Mouse (Mus musculus): ENCODE measurements around the gene Lpp.

Gene Lpp

DNA sequence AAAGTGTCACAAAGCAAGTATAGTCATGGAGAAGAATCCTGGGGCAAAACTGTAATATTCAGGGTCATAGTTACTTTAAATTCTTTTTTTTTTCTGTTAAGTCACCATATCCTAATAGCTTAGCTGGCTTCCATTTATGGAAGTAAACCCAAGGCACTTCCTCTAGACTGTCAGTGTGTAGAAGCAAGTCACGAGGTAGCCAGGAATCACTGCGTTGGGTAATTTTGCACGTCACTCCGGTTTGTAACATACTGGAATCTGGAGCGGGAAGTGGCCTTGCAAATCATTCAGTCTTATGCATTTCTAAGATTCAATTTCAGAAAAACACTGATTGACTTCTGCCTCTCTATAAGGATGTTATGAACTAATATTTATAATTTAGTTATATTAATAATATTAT lies 232.3 kb downstream of the Lpp start:
- no peak for DNase-seq (ENCODE audit: low read depth)

DNA sequence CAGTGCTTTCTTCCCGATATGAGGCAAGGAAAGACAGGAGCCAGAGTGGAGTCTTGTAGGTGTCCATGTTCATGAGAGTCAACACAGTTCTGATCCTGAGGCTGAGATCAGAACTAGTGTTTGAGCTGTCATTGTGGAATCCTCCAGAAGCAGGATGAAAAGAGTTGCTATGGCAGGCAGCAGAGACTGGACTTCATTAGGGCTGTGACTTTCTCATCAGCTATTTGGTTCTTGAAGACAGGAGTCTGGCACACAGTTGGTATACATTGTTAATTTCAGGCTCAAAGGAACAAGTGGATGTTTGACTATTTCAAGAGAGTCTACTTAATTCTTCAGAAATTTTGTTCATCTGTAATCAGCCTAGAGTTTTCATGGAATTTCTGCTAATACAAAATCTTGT lies 235.5 kb downstream of the Lpp start:
- no peak for DNase-seq (ENCODE audit: low read depth)

DNA sequence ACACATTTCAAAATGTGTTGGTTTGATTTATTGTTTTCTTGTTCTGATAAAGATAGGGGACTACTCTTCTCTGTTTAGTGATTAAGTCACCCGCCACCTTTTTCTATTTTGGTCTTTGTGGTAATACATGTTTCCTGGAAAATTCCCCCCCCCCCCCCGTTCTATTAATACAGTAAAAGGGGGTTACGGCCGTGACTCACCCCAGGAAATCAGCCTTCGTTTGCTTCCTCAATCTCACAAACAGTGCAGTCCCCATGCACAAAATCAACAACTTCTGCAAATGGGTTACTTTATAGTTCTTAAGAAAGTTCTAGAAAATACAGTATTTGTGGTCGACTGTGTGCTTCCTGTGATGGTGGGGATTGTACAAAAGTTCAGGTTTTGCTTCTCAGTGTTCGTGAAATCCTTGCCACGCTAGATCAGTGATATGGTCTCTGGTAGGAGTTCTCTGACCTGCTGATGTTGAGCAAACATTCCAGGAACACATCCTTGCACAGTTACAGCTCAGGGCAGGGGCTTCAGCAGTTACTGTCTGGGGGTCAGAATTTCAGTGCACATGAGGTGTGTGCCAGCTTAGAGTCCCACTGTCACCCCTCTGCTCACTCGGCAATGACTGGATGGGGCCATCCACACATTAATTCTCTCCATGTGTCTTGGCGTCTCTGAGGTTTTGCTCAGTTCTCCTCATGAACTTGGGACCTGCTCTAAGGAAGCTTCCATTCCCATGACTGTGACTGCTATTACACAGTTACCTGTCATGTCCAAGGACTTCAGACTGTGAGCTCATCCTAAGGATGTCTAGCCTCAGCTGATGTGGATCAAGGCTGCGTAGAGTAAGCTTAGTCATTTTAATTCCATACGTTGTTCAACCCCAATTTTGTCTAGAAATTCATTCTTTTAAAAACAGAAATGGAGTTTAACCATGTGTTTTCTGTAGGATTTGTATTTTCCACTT lies 236.2 kb downstream of the Lpp start:
- DNase-seq (ENCODE audit: low read depth) = no peak

DNA sequence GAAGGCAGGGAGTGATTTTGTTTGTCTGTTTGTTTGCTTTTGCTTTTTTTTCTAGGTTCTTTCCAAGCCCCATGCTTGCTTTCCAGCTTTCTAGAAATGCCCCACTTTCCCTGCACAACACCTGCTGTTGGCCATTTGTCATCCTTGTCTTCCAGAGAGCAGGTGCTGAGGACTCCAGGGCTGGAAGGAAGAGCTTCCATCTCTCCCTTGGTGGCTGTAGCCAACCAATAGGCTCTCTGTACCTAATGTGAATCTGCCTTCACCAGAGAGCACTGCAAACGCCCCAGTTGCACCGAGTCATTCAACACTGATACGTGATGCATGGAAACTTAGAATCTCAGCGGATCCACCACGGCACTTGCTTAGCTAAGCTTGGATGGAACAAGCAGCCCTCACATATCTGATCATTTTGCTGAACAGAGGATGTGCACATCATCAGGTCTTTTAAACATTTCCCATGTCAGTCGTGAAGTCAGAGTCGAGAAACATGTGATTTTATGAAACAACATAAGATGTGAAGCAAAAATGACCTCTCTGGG lies 242.1 kb downstream of the Lpp start:
- no peak for DNase-seq (ENCODE audit: low read depth)

DNA sequence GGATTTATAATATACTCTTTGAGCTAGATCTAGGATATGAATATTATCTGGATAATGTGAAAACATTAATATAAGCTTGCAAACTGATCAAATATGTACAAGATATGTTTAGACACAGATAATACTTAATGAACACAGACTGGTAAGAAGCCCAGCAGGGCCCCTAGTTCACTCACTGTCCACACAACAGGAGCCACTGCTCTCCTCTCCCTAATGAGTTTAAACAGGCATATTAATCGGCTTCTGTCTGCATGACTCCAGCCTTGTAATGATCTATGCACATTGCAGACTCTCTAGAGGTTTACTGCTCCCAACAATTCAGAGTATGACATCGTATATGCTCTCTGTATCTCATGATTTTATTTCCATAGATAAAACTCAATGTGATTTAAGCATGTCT lies 243.6 kb downstream of the Lpp start:
- DNase-seq (ENCODE audit: low read depth) = no peak

DNA sequence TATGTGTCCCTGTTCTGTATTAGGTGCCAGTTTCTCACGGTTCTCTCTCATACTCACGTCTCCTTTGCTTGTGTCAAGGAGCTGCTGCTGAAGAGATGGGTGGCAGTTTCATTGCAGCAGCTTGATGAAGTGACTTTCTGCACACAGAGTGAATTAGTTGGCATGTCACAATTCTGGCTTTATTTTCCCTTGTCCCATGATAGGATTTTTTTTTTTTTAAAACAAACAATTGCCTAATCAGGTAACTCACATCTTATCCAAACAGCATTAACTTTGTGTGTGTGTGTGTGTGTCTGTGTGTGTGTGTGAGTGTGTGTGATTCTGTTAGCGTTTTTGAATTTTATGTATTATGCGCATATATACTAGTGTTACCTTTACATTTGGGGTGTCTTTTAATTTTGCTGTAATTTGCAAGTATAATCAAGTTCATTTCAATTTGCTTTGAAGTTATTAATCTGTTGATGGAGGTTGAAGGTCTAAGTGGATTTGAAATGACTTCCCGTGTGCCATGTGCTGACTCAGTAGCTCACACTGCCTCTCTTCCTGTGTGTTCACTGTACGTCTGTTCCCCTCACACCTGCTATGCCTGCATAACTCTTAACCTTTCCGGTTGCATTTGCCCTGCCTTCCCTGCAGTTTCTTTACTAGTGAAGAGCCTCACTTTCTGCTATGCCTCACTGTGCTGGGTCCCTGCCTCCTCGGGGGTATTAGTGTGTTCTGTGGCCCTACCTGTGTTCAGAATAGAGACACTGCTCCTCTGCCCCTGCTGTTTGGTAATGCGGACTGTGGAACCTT lies 247.9 kb downstream of the Lpp start:
- DNase-seq (ENCODE audit: low read depth) = no peak

DNA sequence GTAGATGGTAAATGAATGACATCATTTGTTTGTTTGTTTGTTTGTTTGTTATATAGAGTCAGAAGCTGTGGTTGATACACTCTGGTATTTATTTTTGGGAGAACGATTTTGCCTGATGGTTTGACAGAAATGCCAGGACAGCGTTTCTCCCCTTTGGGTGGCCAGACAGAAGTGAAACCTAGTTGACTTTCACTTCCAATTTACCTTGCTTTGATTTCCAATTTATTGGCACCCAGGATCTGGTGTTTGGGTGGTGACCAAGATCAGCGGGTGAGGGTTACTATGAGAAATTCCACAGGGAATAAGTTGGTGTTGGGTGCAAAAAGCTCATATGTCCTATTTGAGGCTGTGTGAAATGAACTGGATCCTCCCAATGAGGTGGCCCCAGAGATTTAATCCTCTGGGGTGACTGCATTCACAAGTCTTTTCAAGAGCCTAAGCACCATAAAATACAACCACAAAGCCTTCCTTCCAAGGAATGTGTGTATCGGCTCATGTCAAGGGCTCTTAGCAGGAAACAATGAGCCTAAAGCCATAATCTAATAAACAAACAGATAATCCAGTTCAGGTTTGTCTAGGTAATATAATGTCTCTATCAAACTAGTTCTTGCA lies 249.8 kb downstream of the Lpp start:
- DNase-seq (ENCODE audit: low read depth) = no peak

DNA sequence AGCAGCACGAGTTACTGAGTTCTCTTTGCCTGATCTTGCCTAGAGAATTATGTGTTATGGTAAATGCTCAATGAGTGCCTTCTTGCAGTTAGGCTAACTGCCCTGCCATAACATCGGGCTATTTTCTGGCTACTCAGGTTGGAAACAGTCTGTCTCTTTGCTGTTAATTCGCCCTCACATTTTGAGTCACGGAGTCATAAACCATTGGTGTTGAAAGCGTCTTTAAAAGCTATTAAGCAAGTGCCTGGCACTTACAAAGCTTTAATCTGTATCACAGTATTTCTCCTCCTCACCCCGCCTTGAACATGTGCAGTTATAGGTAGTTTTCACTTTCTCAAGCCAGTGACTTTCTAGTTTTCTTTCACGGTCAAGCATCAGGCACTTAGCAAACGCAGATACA lies 250.8 kb downstream of the Lpp start:
- no peak for DNase-seq (ENCODE audit: low read depth)

DNA sequence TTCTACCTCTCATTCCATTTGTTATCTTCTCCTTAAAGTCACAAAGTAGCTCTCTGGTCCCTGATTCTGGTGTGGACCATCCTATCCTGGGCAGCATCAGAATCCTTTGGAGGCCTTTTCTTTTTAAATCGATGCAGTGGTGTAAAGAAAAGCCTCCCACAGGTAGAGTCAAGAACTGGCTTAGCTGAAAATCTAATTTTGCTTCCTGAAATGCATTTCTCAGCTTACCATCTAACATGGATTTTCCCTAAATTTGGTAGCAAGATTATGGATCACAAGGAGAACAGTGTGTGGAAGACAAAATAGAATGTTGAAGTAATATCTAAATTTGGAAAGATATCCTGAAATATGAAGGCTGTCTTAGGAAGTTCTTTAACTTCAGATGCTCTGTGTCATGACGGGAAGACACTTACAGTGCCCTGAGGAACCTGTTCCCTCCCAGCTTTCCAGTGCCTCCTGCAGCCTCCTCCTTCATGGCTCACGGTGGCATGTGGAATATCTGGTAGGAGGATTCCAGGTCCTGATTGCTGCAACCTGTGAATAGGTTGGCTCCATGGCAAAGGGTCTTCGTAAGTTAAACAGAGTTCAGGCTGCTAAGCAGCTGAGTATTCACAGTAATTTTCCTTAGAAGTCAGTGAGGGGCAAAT lies 251.6 kb downstream of the Lpp start:
- DNase-seq (ENCODE audit: low read depth) = no peak

DNA sequence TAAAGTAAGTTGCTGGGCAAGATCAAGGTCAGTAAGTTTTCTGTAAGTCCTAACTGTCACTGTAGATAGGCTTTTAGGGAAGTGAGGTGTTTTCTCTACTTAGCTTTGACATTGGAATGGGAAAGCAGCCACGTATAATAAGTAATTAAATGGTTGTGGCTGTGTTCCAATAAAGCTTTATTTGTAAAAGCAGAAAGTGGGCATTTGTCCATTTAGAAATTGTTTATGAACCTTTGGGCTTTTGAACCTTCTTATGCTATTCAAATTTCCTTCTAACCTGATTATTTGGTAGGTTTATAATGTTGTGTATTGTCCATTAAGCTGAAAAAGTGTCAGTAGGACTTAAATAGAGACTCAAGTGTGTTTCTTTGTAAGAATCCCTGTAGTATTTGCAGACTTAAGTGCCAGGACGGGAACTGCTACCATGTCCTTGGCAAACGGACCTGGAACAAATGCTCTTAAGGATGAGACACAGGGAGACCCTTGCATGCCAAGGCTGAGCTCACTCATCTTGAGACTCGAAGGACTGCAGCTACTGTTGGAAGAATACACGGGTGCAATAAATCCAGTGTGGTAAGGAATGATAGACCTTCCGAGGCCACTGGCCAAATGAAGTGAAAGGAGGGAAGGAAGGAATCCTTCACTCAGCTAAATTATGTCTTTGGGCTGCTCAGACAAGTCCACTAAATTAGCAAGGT lies 252.7 kb downstream of the Lpp start:
- no peak for DNase-seq (ENCODE audit: low read depth)

DNA sequence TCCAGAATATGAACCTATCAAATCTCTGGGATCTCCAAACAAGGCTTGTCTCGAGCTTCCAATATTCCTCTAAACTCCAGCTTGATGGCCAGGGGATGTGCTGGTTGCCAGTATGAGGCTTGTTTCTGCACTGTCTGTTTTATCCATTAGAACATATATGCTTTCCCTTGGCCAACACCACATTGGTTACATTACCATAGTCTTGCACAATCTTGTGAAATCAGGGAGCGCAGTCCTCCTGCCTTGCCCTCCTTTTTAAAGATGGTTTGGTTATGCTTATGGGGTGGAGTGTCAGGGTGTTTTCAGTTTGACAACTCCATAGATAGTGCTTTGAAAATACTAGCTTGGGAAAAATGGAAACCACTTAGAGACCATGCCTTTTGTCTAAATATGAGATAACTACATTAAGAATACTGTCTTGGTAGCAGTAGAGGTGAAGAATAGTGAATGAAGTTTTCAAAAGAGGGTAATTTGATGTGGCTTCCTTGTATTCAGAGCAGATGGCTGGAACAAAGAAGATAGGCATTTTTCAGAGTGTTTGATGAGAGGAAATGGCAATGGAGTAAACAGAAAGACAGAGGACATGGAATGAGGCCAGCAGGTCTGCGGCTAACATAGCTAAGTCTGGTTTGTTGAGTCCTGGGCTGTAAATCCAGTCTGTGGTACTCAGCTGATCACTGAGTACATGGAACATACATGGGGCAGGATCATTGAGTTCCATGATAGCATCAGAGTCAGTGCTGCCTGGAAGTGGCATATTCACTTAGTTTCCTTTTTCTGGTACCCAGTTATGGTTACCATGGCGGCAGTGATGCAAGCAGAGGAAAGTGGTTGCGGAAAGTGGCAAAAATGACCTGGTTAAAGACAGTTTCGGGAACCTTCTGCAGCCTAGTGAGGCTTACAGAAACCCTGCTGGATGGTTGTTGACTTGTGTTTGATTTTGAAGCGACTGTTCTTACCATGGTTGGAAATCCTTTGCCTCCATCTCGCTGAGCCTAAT lies 258.6 kb downstream of the Lpp start:
- DNase-seq (ENCODE audit: low read depth) = peak; percentile 50

DNA sequence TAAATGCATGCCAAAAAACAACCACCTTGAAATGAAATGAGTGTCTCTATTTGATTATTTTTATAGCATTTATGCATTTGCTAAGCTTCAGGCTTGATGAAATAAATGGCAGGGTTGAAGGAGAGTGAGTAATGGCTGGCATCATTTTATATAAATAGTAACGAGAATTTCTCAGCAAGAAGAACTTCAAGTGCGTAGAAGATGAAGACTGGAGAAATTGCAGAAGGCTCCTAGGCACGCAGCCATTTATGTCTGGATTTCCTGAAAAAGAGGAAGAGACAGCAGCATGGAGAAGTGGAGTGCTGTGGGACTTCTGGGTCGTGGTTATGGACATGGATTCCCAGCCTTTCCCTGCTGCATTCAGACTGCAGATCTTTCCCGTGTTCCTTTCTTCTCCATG lies 259.7 kb downstream of the Lpp start:
- DNase-seq (ENCODE audit: low read depth) = no peak

DNA sequence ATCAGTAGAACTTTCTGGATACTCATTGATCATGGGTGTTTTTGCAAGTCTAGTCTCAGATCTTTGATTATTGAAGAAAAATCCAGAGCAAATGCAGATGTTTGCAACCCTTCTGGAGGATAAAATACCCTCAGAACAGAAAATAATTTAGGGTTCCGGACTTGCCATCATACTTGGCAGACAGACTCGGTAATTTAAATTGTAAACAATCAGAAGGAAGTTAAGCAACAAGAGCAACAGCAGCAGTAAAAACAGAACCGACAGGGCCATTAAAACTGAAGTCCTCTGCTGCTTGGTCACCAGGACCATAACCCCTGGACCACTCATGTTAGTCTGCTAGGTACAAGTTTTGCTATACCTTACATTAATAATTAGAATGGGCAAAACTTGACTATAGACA lies 261.8 kb downstream of the Lpp start:
- no peak for DNase-seq (ENCODE audit: low read depth)

DNA sequence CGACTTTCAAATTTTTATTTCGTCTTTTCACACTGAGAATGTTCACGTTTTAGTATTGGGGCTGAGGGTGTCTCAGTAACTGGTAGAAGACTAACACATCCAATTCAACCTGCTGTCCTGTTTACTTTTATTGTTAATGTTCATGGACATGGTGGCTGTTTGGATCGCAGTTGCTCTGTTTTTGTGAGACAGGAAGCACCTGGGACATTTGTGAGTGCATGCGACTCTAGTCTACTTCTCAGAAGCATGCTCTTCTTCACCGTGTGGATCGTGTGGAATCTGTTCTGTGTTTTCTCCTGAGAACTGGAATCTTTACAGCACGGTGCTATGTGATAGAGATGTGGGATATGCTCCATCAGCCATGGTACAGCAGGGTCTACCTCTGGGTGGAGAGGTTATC lies 262.7 kb downstream of the Lpp start:
- DNase-seq (ENCODE audit: low read depth) = no peak

DNA sequence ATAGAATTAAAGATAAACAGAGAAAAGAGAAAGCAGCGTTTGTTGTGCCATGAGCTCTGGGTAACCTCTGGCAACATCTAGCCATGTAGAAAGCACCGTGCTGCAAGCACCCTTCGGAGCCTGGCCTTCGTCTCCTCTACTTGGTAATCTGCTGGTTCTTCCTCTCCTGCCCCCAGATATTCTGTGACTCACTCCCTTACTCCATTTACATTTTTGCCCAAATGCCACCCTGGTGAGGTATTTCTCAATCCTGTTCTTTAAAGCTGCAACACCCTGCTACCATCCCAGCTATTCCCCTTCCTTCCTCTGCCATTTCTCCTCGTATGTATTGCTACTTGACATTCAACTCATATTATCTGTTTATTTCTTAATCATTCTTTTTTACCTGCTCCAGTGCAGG lies 263.4 kb downstream of the Lpp start:
- peak; percentile 16 for DNase-seq (ENCODE audit: low read depth)

DNA sequence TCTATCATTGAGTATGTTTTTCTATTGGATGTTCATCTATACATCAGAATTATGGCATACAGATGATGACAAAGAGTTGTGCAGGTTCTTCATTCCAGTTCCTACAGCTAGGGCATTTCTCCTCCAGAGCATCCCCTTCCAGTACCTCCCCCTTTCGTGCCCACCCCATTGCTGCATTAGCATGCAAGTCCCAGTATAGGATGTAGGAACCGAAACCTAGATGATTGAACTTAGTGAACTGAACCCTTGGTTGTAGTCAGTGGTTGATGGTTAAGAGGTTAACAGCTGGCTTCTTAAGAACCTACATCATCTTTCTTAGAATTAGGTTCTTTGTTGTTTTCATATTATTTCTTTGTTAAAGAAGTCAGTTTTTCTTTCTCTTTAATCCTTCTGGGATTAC lies 265.7 kb downstream of the Lpp start:
- no peak for DNase-seq (ENCODE audit: low read depth)

DNA sequence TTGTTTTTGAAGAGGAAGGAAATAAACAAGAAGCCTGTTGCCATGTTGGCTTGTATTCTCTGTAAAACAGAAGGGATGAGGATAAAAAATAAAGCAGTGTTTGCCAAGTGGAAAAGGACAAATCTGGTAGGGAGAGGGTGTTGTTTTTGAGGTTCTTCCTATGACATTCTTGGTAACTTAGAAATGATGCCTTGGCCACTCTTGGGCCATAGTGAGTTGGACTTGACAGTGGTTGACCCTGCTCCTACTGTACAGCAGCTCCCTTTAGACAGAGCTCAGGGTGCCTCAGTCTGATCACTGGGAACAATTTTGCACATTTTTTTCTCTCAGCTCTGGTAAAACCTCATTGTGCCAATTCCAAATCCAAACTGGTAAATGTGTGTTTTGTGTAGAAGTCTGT lies 270.8 kb downstream of the Lpp start:
- DNase-seq (ENCODE audit: low read depth) = no peak

DNA sequence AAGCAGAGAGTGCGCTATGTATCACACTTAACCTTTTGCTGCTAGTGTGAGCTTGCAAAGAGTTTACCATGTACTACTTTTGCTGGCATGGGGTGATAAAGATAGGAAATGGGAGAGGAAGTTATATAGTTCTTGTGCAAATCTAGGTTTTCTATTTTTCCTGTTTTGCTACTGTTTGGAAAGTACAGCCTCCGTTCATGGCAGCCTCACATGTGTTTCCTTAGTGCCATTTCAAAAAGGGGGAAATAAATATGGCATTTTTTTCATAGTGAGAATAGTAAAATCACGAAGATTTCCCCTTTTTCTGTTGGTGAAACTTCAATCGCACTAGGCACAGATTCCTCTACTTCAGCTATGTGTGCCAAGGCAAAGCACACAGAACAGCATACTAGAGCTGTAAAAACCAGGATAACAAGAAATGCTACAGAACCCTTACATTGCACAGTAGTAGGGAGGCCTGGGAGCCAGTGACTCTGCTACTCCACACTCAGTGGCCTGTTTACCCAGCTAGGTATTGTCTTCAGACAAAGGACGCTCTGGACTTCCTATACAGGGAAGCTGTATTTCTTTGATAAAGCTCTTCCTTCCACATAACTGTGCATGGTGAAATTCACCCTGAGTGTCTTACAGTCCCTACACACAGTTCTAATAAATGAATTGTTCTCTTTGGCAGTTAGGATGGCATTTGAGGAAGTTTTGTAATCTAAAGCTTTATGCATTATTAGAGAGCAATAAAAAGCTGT lies 276.6 kb downstream of the Lpp start:
- no peak for DNase-seq (ENCODE audit: low read depth)

DNA sequence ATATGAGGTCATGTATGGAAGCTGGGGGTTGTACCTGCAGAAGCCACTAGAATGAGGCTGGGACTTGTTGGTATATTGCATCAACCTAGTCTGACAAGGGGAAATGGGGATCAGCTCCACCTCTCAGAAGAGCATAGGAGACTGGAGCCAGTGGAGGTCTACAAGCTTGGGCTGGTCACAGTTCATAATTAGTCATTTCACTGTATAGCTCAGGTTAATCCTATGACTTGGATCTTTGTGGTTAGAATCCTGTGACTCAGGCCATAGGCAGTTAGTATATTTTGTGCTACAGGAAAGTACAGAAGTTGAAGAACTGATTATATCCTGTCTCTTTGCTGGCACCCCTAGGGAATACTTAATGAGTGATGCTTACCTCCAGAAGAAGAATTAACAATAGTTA lies 285.6 kb downstream of the Lpp start:
- DNase-seq (ENCODE audit: low read depth) = peak; percentile 57

Measured in NIH3T3 (cell line).